Mouse (Mus musculus) heart, embryonic 15.5 days (tissue): Measurements from ENCODE around the gene Naa80. TPM values are rescaled to one million over a fixed set of nuclear protein-coding genes. Genes with fewer than 3 reads are reported as not detected.

Experiments
- ATAC-seq: fragments of 200-750 bp; cut with Nextera tagmentation; replicated peaks from 2 replicates; pipeline ENCODE4 v1.8.0; 2017; ENCODE audit warnings: low read depth, moderate TSS enrichment; ENCODE audit not compliant: insufficient number of reproducible peaks, insufficient read depth, low FRiP score
- H3K27ac ChIP-seq: fragments of 300-500 bp; sonication (generic); 2 replicates; pipeline ENCODE4 v1.5.1; 2015; ENCODE audit warnings: mild to moderate bottlenecking, inconsistent platforms
- H3K27me3 ChIP-seq: fragments of 300-500 bp; sonication (generic); 2 replicates; pipeline ENCODE4 v1.6.1; 2015; ENCODE audit warnings: inconsistent platforms
- H3K36me3 ChIP-seq: fragments of 300-500 bp; sonication (generic); 2 replicates; pipeline ENCODE4 v1.6.1; 2015; ENCODE audit warnings: mild to moderate bottlenecking, inconsistent platforms
- H3K4me1 ChIP-seq: fragments of 300-500 bp; sonication (generic); replicated peaks from 2 replicates; pipeline ENCODE4 v1.6.1; 2015; ENCODE audit warnings: inconsistent platforms
- H3K4me2 ChIP-seq: fragments of 300-500 bp; sonication (generic); 2 replicates; pipeline ENCODE4 v1.6.1; 2015; ENCODE audit warnings: inconsistent platforms, mild to moderate bottlenecking, moderate library complexity
- H3K4me3 ChIP-seq: fragments of 300-500 bp; sonication (generic); 2 replicates; pipeline ENCODE4 v1.5.1; 2015; ENCODE audit warnings: mild to moderate bottlenecking, inconsistent platforms
- H3K9ac ChIP-seq: fragments of 300-500 bp; sonication (generic); 2 replicates; pipeline ENCODE4 v1.6.1; 2015; ENCODE audit warnings: mild to moderate bottlenecking, inconsistent platforms
- H3K9me3 ChIP-seq: fragments of 300-500 bp; sonication (generic); replicated peaks from 2 replicates; pipeline ENCODE4 v1.6.1; 2016; ENCODE audit warnings: inconsistent platforms
- WGBS: fragments of 180-500 bp; shearing (Covaris S2); methylation state at CpG from one replicate; pipeline ENCODE4 v1.1.7; 2015; ENCODE audit warnings: mixed read lengths; 5-methylcytosine and 5-hydroxymethylcytosine counted together
- polyA plus RNA-seq: library from polyadenylated mRNA; unstranded; fragments of >200 nt; fragmentation: Nextera tagmentation; extraction: Ambion mirVana; gene quantifications from 2 replicates; pipeline ENCODE4 v1.2.1, GENCODE M21; 2015

Gene Naa80
- polyA plus RNA-seq, 1 experiment from 2014 or later, result 13.4 TPM

GRCm38 (mm10) chr9:107611456-107612190 lies 32.9 kb downstream of the Naa80 start:
- Histone ChIP-seq H3K36me3 (peaks cover 31% of the 10 kb centered on the region), H3K27ac (peak overlapping the region; percentile 92), H3K27me3 (no peaks in the 10 kb centered on the region), H3K4me2 (peak overlapping the region; percentile 82), H3K9me3 (no peaks in the 10 kb centered on the region), H3K4me1 (peaks cover 76% of the 10 kb centered on the region), H3K4me3 (peak overlapping the region; percentile 43), H3K9ac (peak overlapping the region; percentile 61; the same call in 1 of the 2 replicates)
- ATAC-seq, result no peak
- 47% methylated on average over 6 of the region's 6 CpGs for WGBS

GRCm38 (mm10) chr9:107612191-107612944 lies 33.7 kb downstream of the Naa80 start:
- Histone ChIP-seq H3K9ac (peak overlapping the region; percentile 61), H3K4me1 (peaks cover 69% of the 10 kb centered on the region), H3K36me3 (peaks cover 36% of the 10 kb centered on the region), H3K27me3 (no peaks in the 10 kb centered on the region), H3K4me3 (peak overlapping the region; percentile 43), H3K9me3 (no peaks in the 10 kb centered on the region), H3K4me2 (peak overlapping the region; percentile 82), H3K27ac (peak overlapping the region; percentile 92)
- ATAC-seq, result peak; percentile 91
- WGBS, result 4% methylated on average over 47 of the region's 48 CpGs

- H3K4me1 ChIP-seq, result peaks cover 67% of the 10 kb centered on the region
- peak; percentile 3; the same call in 1 of the 2 replicates for ATAC-seq
- 9% methylated on average over 12 of the region's 12 CpGs for WGBS
Measured at GRCm38 (mm10) chr9:107612945-107613569, 34.4 kb downstream of the Naa80 start.

DNA sequence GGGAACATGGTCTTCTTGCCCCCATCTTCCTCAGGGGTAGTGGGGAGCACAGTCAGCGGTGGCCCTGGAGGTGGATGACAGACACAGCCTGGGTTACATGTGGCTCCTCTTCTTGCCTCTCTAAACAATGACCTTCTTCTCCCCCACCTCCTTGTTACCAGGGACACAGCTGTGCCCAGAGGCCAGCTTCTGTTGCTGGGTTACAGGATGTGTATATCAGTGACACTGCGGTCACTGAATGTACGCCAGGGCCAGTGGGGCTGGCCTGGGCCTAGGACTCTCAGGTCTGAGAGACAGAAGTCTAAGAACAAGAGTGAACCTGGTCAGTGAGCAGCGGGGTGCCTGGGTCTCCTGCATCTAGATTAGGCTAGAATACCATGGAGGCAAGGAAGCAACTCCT lies 36.3 kb downstream of the Naa80 start:
- Histone ChIP-seq H3K9ac (no peak overlapping the region; the same call in 1 of the 2 replicates), H3K27ac (peak overlapping the region; percentile 92; the same call in 1 of the 2 replicates), H3K27me3 (no peaks in the 10 kb centered on the region), H3K4me2 (no peak overlapping the region), H3K36me3 (peaks cover 49% of the 10 kb centered on the region), H3K4me1 (peaks cover 67% of the 10 kb centered on the region), H3K4me3 (no peak overlapping the region), H3K9me3 (no peaks in the 10 kb centered on the region)
- no peak for ATAC-seq
- WGBS, result 67% methylated on average over 4 of the region's 4 CpGs

More at GRCm38 (mm10) chr9:107612945-107613569, 34.4 kb downstream of the Naa80 start:
- H3K4me2 ChIP-seq, result peak overlapping the region; percentile 82
- no peaks in the 10 kb centered on the region for H3K27me3 ChIP-seq
- H3K36me3 ChIP-seq, result peaks cover 43% of the 10 kb centered on the region
- peak overlapping the region; percentile 92 for H3K27ac ChIP-seq
- no peaks in the 10 kb centered on the region for H3K9me3 ChIP-seq
- peak overlapping the region; percentile 47; the same call in 1 of the 2 replicates for H3K9ac ChIP-seq
- H3K4me3 ChIP-seq, result peak overlapping the region; percentile 43

GRCm38 (mm10) chr9:107617461-107617860 lies 38.8 kb downstream of the Naa80 start:
- 79% methylated on average over 2 of the region's 2 CpGs for WGBS
- H3K4me1 ChIP-seq, result peaks cover 69% of the 10 kb centered on the region

DNA sequence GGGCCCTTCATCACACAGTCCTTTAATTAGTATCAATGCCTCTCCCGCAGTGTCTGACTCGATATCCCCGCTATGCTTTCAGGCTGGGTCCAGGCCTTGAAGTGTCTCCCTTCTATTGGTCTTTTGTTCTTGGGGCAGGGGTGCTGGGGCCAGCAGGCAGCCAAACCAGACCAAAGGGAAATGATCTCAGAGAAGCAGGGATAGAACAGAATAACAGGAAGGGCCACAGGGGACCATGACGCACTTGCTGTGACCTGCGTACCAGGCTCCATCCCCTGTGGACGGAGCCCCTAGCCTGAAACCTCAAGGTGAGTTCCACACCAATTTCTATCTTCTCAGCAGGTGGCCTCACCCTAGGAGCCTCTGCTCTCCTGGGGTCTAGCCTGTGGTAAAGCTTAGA lies 39.4 kb downstream of the Naa80 start:
- Histone ChIP-seq H3K9ac (peak overlapping the region; percentile 28; the same call in 1 of the 2 replicates), H3K27ac (peak overlapping the region; percentile 97), H3K4me1 (peaks cover 65% of the 10 kb centered on the region), H3K4me2 (0 out of 2 replicates have a peak overlapping the region, but pooled peaks have one; percentile 3), H3K9me3 (no peaks in the 10 kb centered on the region), H3K4me3 (no peak overlapping the region), H3K36me3 (peaks cover 66% of the 10 kb centered on the region), H3K27me3 (no peaks in the 10 kb centered on the region)
- WGBS, result 59% methylated on average over 6 of the region's 6 CpGs
- ATAC-seq, result no peak

More at GRCm38 (mm10) chr9:107617461-107617860, 38.8 kb downstream of the Naa80 start:
- no peak overlapping the region for H3K4me3 ChIP-seq
- no peaks in the 10 kb centered on the region for H3K9me3 ChIP-seq
- peak overlapping the region; percentile 97 for H3K27ac ChIP-seq
- H3K36me3 ChIP-seq, result peaks cover 60% of the 10 kb centered on the region
- no peaks in the 10 kb centered on the region for H3K27me3 ChIP-seq
- H3K9ac ChIP-seq, result no peak overlapping the region
- no peak for ATAC-seq
- no peak overlapping the region for H3K4me2 ChIP-seq

- H3K9me3 ChIP-seq, result no peaks in the 10 kb centered on the region
- peaks cover 63% of the 10 kb centered on the region for H3K36me3 ChIP-seq
- no peaks in the 10 kb centered on the region for H3K27me3 ChIP-seq
- peak overlapping the region; percentile 28 for H3K9ac ChIP-seq
- H3K4me1 ChIP-seq, result peaks cover 66% of the 10 kb centered on the region
- H3K27ac ChIP-seq, result peak overlapping the region; percentile 97
- peak; percentile 83 for ATAC-seq
- no peak overlapping the region for H3K4me3 ChIP-seq
- WGBS, result 12% methylated on average over 13 of the region's 13 CpGs
- H3K4me2 ChIP-seq, result 0 out of 2 replicates have a peak overlapping the region, but pooled peaks have one; percentile 23
Measured at GRCm38 (mm10) chr9:107618778-107619545, 40.3 kb downstream of the Naa80 start.

DNA sequence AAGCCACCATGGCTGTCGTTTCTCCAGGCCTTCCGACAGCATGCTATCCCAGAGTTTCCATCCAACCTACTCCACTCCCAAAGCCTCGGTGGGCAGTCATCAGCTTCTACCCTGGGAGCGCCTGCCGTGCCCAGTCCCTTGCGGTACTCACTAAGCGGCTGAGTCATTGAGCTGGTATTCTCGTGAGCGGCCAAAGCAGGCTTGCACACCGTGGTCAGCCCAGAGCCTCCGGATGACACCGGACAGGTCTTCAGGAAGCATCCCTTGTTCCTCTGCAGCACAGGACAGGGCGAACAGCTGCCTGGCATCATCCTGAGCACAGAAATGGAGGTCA lies 40.8 kb downstream of the Naa80 start:
- H3K4me2 ChIP-seq, result peak overlapping the region; percentile 38

GRCm38 (mm10) chr9:107620954-107621353 lies 42.3 kb downstream of the Naa80 start:
- Histone ChIP-seq H3K9me3 (no peaks in the 10 kb centered on the region), H3K9ac (no peak overlapping the region), H3K36me3 (peaks cover 49% of the 10 kb centered on the region), H3K27me3 (no peaks in the 10 kb centered on the region), H3K4me2 (no peak overlapping the region), H3K4me1 (peaks cover 73% of the 10 kb centered on the region), H3K27ac (peak overlapping the region; percentile 97), H3K4me3 (no peak overlapping the region)
- ATAC-seq, result no peak

More for the DNA sequence above, 40.8 kb downstream of the Naa80 start:
- Histone ChIP-seq H3K36me3 (peaks cover 57% of the 10 kb centered on the region), H3K4me1 (peaks cover 68% of the 10 kb centered on the region), H3K9me3 (no peaks in the 10 kb centered on the region), H3K4me3 (peak overlapping the region; percentile 0; the same call in 1 of the 2 replicates), H3K27me3 (no peaks in the 10 kb centered on the region), H3K27ac (peak overlapping the region; percentile 97), H3K9ac (peak overlapping the region; percentile 22; the same call in 1 of the 2 replicates)
- 27% methylated on average over 13 of the region's 13 CpGs for WGBS
- ATAC-seq, result peak; percentile 68; the same call in 1 of the 2 replicates

GRCm38 (mm10) chr9:107624539-107624938 lies 45.9 kb downstream of the Naa80 start:
- Histone ChIP-seq H3K27me3 (no peaks in the 10 kb centered on the region), H3K9ac (0 out of 2 replicates have a peak overlapping the region, but pooled peaks have one; percentile 27)
- no peak for ATAC-seq

More at GRCm38 (mm10) chr9:107624539-107624938, 45.9 kb downstream of the Naa80 start:
- Histone ChIP-seq H3K36me3 (peaks cover 28% of the 10 kb centered on the region), H3K27ac (peak overlapping the region; percentile 89), H3K9me3 (no peaks in the 10 kb centered on the region), H3K4me1 (peaks cover 89% of the 10 kb centered on the region), H3K4me3 (no peak overlapping the region), H3K4me2 (peak overlapping the region; percentile 12; the same call in 1 of the 2 replicates)
- WGBS, result 63% methylated on average over 5 of the region's 5 CpGs
